Mouse (Mus musculus) midbrain, embryonic 11.5 days (tissue): ENCODE data around the gene Slc38a11. TPM values are rescaled to one million over a fixed set of nuclear protein-coding genes. Genes with fewer than 3 reads are reported as not detected.

Experiments used
- ATAC-seq: fragments of 200-750 bp; cut with Nextera tagmentation; 2 replicates; pipeline ENCODE4 v1.8.0; 2017; ENCODE audit warnings: moderate TSS enrichment, moderate library complexity; ENCODE audit not compliant: low FRiP score
- DNase-seq: peaks from one replicate; pipeline ENCODE4 v3.0.0; 2015; ENCODE audit warnings: low spot score; ENCODE audit errors: missing footprints
- H3K27ac ChIP-seq: fragments of 300-500 bp; sonication (generic); 2 replicates; pipeline ENCODE4 v1.5.1; 2014; ENCODE audit warnings: low read depth, low read length
- H3K27me3 ChIP-seq: fragments of 300-500 bp; sonication (generic); 2 replicates; pipeline ENCODE4 v1.6.1; 2014; ENCODE audit warnings: mild to moderate bottlenecking, low read length, moderate library complexity, mixed read lengths; ENCODE audit not compliant: control insufficient read depth, insufficient read depth
- H3K36me3 ChIP-seq: fragments of 300-500 bp; sonication (generic); 2 replicates; pipeline ENCODE4 v1.6.1; 2014; ENCODE audit warnings: mild to moderate bottlenecking, low read length, moderate library complexity, mixed read lengths; ENCODE audit not compliant: control insufficient read depth, insufficient read depth
- H3K4me1 ChIP-seq: fragments of 300-500 bp; sonication (generic); 2 replicates; pipeline ENCODE4 v1.6.1; 2014; ENCODE audit warnings: low read length; ENCODE audit not compliant: control insufficient read depth, insufficient read depth
- H3K4me2 ChIP-seq: fragments of 300-500 bp; sonication (generic); 2 replicates; pipeline ENCODE4 v1.6.1; 2014; ENCODE audit warnings: mild to moderate bottlenecking, moderate library complexity
- H3K4me3 ChIP-seq: fragments of 300-500 bp; sonication (generic); 2 replicates; pipeline ENCODE4 v1.5.1; 2014; ENCODE audit warnings: low read depth, low read length
- H3K9ac ChIP-seq: fragments of 300-500 bp; sonication (generic); 2 replicates; pipeline ENCODE4 v1.6.1; 2014; ENCODE audit warnings: low read length
- H3K9me3 ChIP-seq: fragments of 300-500 bp; sonication (generic); 2 replicates; pipeline ENCODE4 v1.6.1; 2016; ENCODE audit warnings: low read length; ENCODE audit not compliant: control insufficient read depth
- WGBS: fragments of 180-500 bp; shearing (Covaris S2); extraction: QIAGEN DNeasy Blood & Tissue Kit; methylation state at CpG from one replicate; pipeline ENCODE4 v1.1.7; 2014; 5-methylcytosine and 5-hydroxymethylcytosine counted together
- polyA plus RNA-seq: library from polyadenylated mRNA; unstranded; fragments of >200 nt; fragmentation: Nextera tagmentation; extraction: Ambion mirVana; gene quantifications from 2 replicates; pipeline ENCODE4 v1.2.1, GENCODE M21; 2014

The Slc38a11 gene
- polyA plus RNA-seq, 1 experiment from 2014 or later: 0.68 TPM

GRCm38 (mm10) chr2:65340839-65341238 is 23.0 kb downstream of the Slc38a11 start:
- no peak overlapping the region for H3K27ac ChIP-seq
- no peaks in the 10 kb centered on the region for H3K9me3 ChIP-seq
- no peak overlapping the region for H3K4me3 ChIP-seq
- ATAC-seq: no peak
- WGBS: 67% methylated on average over 3 of the region's 3 CpGs
- H3K36me3 ChIP-seq: no peaks in the 10 kb centered on the region
- no peak overlapping the region for H3K9ac ChIP-seq
- DNase-seq: no peak
- no peak overlapping the region for H3K4me2 ChIP-seq
- no peaks in the 10 kb centered on the region; the same call in 1 of the 2 replicates for H3K4me1 ChIP-seq
- H3K27me3 ChIP-seq: no peaks in the 10 kb centered on the region

GRCm38 (mm10) chr2:65337378-65338140 is 26.3 kb downstream of the Slc38a11 start:
- no peak overlapping the region for H3K4me2 ChIP-seq
- H3K27ac ChIP-seq: no peak overlapping the region
- WGBS: 21% methylated on average over 14 of the region's 14 CpGs
- ATAC-seq: peak; percentile 71; the same call in 1 of the 2 replicates
- peak; percentile 87 for DNase-seq
- H3K4me3 ChIP-seq: no peak overlapping the region
- H3K36me3 ChIP-seq: no peaks in the 10 kb centered on the region
- H3K4me1 ChIP-seq: no peaks in the 10 kb centered on the region; the same call in 1 of the 2 replicates
- H3K9me3 ChIP-seq: no peaks in the 10 kb centered on the region
- no peaks in the 10 kb centered on the region for H3K27me3 ChIP-seq
- H3K9ac ChIP-seq: no peak overlapping the region

- H3K27ac ChIP-seq: no peak overlapping the region
- H3K4me2 ChIP-seq: no peak overlapping the region
- no peaks in the 10 kb centered on the region; the same call in 1 of the 2 replicates for H3K4me1 ChIP-seq
- DNase-seq (no peak), ATAC-seq (no peak)
- H3K4me3 ChIP-seq: no peak overlapping the region
- 87% methylated on average over 3 of the region's 3 CpGs for WGBS
- H3K27me3 ChIP-seq: no peaks in the 10 kb centered on the region
- H3K36me3 ChIP-seq: no peaks in the 10 kb centered on the region
- peaks cover under 1% of the 10 kb centered on the region; the same call in 1 of the 2 replicates for H3K9me3 ChIP-seq
- no peak overlapping the region for H3K9ac ChIP-seq
These were observed 27.2 kb downstream of the Slc38a11 start for GRCm38 (mm10) chr2:65336608-65337007.

- H3K27me3 ChIP-seq: no peaks in the 10 kb centered on the region
- H3K4me1 ChIP-seq: no peaks in the 10 kb centered on the region
- H3K4me2 ChIP-seq: no peak overlapping the region
- no peak for DNase-seq
- WGBS: 83% methylated on average over 9 of the region's 9 CpGs
- no peak for ATAC-seq
- H3K27ac ChIP-seq: no peak overlapping the region
- no peak overlapping the region for H3K9ac ChIP-seq
- H3K36me3 ChIP-seq: no peaks in the 10 kb centered on the region
- H3K4me3 ChIP-seq: no peak overlapping the region
- peaks cover 2% of the 10 kb centered on the region; the same call in 1 of the 2 replicates for H3K9me3 ChIP-seq
These were observed 29.7 kb downstream of the Slc38a11 start for GRCm38 (mm10) chr2:65334091-65334490.

- Histone ChIP-seq H3K9ac (no peak overlapping the region), H3K27ac (no peak overlapping the region), H3K4me3 (no peak overlapping the region), H3K4me1 (no peaks in the 10 kb centered on the region), H3K27me3 (no peaks in the 10 kb centered on the region), H3K4me2 (no peak overlapping the region), H3K9me3 (peaks cover 2% of the 10 kb centered on the region; the same call in 1 of the 2 replicates), H3K36me3 (no peaks in the 10 kb centered on the region)
- WGBS: 81% methylated on average over 2 of the region's 2 CpGs
- DNase-seq: peak; percentile 88
- ATAC-seq: 0 out of 2 replicates have a peak, but pooled peaks have one; percentile 35
These were observed 32.5 kb downstream of the Slc38a11 start for GRCm38 (mm10) chr2:65331321-65331720.

GRCm38 (mm10) chr2:65321998-65322754 is 41.7 kb downstream of the Slc38a11 start:
- ATAC-seq (no peak), DNase-seq (no peak)
- 0 out of 2 replicates have a peak overlapping the region, but pooled peaks have one; percentile 35 for H3K27ac ChIP-seq
- no peaks in the 10 kb centered on the region for H3K9me3 ChIP-seq
- no peak overlapping the region for H3K4me2 ChIP-seq
- H3K27me3 ChIP-seq: no peaks in the 10 kb centered on the region
- no peaks in the 10 kb centered on the region for H3K36me3 ChIP-seq
- 68% methylated on average over 6 of the region's 6 CpGs for WGBS
- no peaks in the 10 kb centered on the region for H3K4me1 ChIP-seq
- H3K4me3 ChIP-seq: no peak overlapping the region
- H3K9ac ChIP-seq: no peak overlapping the region

GRCm38 (mm10) chr2:65320975-65321374 is 42.9 kb downstream of the Slc38a11 start:
- WGBS: 79% methylated on average over 2 of the region's 2 CpGs
- Histone ChIP-seq H3K36me3 (no peaks in the 10 kb centered on the region), H3K4me2 (no peak overlapping the region), H3K27ac (no peak overlapping the region), H3K4me3 (no peak overlapping the region), H3K9me3 (no peaks in the 10 kb centered on the region), H3K4me1 (no peaks in the 10 kb centered on the region), H3K27me3 (no peaks in the 10 kb centered on the region), H3K9ac (no peak overlapping the region)
- ATAC-seq: no peak
- no peak for DNase-seq

- H3K4me3 ChIP-seq: no peak overlapping the region
- no peaks in the 10 kb centered on the region for H3K4me1 ChIP-seq
- DNase-seq: no peak
- H3K9me3 ChIP-seq: no peaks in the 10 kb centered on the region
- WGBS: 95% methylated on average over 12 of the region's 12 CpGs
- H3K36me3 ChIP-seq: no peaks in the 10 kb centered on the region
- no peaks in the 10 kb centered on the region for H3K27me3 ChIP-seq
- H3K9ac ChIP-seq: no peak overlapping the region
- no peak for ATAC-seq
- no peak overlapping the region for H3K4me2 ChIP-seq
- no peak overlapping the region for H3K27ac ChIP-seq
These were observed 47.1 kb downstream of the Slc38a11 start for GRCm38 (mm10) chr2:65316721-65317120.

GRCm38 (mm10) chr2:65311250-65311649 is 52.6 kb downstream of the Slc38a11 start:
- Histone ChIP-seq H3K27ac (no peak overlapping the region), H3K9me3 (no peaks in the 10 kb centered on the region), H3K4me2 (no peak overlapping the region), H3K4me3 (no peak overlapping the region), H3K36me3 (no peaks in the 10 kb centered on the region), H3K27me3 (no peaks in the 10 kb centered on the region), H3K4me1 (no peaks in the 10 kb centered on the region), H3K9ac (no peak overlapping the region)
- WGBS: 59% methylated on average over 3 of the region's 3 CpGs
- ATAC-seq (peak; percentile 58; the same call in 1 of the 2 replicates), DNase-seq (no peak)
